Mouse (Mus musculus): Measurements from ENCODE around the gene Pald1.

DNA sequence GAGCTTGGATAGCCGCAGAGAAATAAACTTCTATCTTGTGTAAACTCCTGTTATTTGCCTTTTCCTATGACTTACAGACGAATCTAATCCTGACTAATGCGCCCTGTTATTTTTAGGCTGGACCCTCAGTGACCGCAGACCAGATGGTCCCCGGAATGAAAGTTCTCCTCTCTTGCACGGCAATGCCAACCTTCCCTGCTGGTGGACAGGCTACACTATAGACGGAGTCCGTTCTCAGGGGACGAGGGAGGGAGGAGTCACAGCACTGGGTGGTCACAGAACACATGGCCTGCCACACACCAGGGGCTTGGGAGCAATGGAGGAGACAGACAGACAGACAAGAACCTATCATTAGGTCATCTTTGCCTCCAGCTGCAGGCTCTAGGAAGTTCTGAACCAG is 20.8 kb downstream of the Pald1 start:
- TF ChIP-seq CTCF (IDR thresholded peaks at IDR 0.05; ENCODE audit: control insufficient read depth, insufficient read depth, insufficient read length) = no peak
- TF ChIP-seq MAX (IDR thresholded peaks at IDR 0.05) = no peak
- no peak for TF ChIP-seq CEBPB (IDR thresholded peaks at IDR 0.05; ENCODE audit: low read depth)
- no peak for TF ChIP-seq USF1 (IDR thresholded peaks at IDR 0.05; ENCODE audit: low read depth)
- TF ChIP-seq MYOG (IDR thresholded peaks at IDR 0.05; ENCODE audit: control insufficient read depth, extremely low read depth, insufficient read length) = no peak
- TF ChIP-seq FOSL1 (IDR thresholded peaks at IDR 0.05; ENCODE audit: insufficient read depth, low read length, poor library complexity, severe bottlenecking) = no peak
- TF ChIP-seq MYOD1 (IDR thresholded peaks at IDR 0.05; ENCODE audit: control insufficient read depth, insufficient read length, low read depth) = peak; percentile 35
